Mouse (Mus musculus) thymus, postnatal 0 days (tissue): ENCODE measurements around the gene Ctbp2. TPM values are rescaled to one million over a fixed set of nuclear protein-coding genes. Genes with fewer than 3 reads are reported as not detected.
"Not testable (repeated sequence)": the region's sequence is repeated elsewhere in the genome, so short reads cannot be mapped to it uniquely, and the experiment has no call there.

Experiments
- DNase-seq: peaks from one replicate; pipeline ENCODE4 v3.0.0-alpha.2; 2015; ENCODE audit warnings: low spot score
- polyA plus RNA-seq: library from polyadenylated mRNA; unstranded; fragments of >200 nt; fragmentation: Nextera tagmentation; extraction: Ambion mirVana; gene quantifications from 2 replicates; pipeline ENCODE4 v1.2.1, GENCODE M21; 2015

The Ctbp2 gene
- polyA plus RNA-seq, 1 experiment from 2014 or later: 11.9 TPM

DNA sequence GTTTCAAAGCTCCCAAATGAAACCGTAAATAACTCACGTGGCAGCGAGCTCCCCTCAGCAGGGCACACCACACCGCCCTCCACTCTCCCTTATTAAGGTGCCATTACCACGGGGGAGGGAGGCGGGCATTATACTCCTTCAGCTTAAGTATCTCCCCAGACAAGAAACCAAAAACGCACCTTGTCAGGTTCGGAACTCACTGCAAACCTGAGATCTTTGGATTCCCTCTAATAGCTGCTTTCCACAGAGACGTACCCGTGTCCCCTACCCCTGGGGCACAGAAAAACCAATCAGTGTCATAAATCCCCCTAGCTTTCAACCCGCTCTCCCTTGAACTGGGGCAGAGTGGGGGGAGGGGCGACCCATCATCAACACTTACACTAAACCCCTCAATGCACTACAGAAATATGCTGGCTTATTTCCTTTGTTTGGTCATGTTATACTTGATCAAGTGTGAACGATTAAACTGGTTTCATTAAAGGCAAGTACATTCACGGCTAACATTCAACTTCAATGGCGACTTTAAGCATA lies 3.9 kb downstream of the Ctbp2 start:
- DNase-seq: no peak

DNA sequence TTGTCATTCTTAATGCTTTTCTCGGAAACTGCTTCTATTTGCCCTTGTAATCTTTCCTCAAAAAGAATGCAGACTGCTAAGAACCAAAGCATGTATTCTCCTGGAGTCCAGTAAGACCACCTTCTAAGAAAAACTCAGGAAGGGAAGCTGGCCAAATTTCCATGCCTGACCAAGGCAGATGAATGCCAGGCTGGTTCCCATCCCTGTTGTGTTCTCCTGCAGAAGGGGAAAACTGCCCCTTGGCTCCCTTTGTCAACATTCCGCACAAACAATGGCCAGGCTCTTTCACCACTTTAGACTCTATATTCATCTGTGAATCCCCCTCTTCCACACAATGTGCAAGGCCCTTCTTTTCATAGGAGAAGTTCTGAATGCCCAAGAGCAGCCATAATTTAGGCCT lies 6.3 kb downstream of the Ctbp2 start:
- DNase-seq: no peak

DNA sequence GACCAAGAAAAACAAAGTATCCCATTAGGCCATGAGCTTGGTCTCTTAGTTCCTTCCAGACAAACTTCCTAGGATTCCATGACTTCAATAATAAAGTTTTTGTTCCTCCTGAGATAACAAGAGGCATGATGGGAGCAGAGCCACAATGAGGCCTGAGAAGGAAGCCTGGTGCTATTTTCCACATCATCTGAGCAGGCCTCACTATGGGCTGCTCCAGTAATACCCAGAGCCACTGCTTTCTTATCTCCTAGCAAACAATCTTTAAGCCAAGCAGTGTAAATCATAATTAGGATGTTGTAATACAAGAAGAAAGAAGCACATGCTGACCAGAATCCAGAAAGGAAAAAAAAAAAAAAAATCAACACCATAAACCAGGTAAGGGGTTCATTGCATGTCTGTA lies 7.6 kb downstream of the Ctbp2 start:
- no peak for DNase-seq

DNA sequence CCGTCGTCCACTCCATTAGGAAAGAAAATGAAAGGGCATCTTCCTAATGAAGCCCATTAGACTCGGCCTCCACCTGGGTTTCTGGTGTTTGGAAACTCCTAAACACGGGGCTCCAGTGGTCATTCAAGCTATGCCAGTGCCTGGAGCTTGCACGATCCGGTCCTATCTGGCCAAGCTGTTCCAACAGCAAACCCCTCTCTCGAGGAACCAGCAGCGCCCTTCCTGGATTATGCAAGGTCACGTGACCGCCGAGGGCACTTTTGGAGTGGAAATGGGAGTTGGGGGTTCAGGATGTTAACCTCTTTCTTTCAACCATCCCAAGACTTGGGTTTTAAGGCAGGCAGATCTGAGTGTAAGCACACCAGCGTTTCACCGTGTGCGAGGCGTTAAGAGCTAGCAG lies 8.3 kb downstream of the Ctbp2 start:
- DNase-seq: no peak

DNA sequence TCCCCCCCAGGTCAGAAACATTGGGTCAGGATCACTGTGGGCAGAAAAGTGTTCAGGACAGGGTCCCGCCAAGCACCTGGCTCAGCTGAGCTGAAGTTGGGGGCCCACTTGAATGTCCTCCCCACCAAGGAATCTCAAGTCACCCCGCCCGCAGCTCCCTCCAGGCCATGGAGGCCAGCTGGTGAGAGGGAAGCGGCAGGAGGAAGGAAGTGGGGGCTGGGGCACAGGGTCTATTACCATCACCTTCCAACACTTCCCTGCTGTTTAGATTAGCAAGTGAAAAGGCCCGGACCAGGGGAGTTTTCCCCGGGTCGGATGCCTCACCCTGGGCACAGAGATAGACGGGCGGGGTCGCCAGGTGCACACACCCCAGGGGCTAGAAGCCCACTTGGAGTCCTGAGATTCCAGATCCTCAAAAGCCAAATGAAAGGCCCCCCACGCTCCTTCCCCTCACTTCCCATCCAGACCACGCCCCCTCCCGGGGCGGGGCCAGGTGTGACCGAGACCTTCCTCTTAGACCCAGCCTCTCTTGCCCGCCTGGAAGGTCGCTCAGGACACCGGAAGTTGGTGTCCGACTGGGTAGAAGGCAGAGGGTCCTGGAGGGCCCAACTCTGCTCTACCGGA lies 9.2 kb downstream of the Ctbp2 start:
- DNase-seq: peak; percentile 32

DNA sequence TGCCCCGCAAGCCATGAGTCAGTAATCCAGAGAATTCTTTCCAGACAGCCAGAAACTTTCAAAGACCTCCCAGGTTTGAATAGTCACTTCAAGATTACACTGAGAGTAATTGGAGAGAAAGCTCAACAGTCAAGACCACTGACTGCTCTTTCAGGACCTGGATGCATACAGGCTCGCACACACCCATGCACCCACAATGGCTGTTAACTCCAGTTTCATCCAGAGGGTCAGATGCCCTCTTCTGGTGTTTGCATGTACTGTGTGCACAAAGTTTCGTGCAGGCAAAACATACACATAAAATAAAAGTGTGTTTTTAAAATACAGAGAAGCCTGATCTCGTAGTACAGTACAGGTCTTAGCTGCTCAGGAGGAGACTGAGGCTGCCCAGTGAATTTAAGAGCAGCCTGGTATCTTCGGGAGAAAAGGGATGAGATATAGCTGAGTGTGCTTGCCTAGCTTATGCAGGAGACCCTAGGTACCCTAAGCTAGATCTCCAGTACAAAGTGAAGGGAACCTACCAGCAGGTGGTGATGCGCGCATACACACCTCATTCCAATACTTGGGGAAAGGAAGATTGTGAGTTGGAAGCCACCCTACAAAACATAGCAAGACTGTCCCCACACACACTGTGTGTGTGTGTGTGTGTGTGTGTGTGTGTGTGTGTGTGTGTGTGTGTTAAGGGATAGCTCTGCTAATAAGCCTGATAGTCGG lies 10.8 kb downstream of the Ctbp2 start:
- no peak for DNase-seq

DNA sequence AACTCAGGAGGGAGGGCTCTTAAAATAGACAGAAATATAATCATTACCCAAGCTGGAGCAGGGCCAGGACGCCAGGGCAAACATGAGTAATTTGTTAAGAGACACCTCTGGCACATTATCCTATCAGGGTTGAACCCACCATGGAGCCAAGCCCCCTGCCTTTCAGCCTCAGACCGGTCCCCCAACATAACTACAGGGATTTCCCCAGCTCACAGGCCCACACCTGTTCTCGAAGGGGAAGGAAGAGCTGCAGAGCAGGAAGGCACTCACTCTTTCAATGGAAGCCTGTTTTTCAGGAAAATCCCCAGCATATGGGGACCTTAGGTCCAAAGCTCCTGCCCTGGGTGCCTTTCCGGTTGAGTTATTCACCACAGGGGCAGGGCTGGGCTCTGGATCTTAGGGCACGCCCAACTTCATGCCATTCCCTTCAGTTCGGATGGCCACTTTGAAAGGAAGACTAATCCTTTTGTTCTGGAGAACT lies 11.8 kb downstream of the Ctbp2 start:
- no peak for DNase-seq

DNA sequence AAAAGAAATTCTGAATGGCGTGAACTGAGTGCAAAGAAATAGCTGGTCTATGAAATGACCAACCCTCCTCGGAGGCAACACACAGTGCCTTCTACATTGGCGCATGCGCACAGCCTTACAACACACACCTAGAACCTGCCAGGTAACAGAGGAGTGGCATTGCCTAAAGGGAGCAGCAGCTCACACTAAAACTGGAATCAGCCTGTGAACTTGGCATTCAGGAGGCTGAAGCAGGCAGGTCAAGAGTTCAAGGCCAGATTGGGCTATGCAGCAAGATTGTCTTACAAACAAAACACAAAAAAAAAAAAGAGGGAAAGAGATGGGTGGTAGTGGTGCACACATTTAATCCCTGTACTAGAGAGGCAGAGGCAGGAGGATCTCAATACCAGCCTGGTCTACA lies 14.7 kb downstream of the Ctbp2 start:
- no peak for DNase-seq

DNA sequence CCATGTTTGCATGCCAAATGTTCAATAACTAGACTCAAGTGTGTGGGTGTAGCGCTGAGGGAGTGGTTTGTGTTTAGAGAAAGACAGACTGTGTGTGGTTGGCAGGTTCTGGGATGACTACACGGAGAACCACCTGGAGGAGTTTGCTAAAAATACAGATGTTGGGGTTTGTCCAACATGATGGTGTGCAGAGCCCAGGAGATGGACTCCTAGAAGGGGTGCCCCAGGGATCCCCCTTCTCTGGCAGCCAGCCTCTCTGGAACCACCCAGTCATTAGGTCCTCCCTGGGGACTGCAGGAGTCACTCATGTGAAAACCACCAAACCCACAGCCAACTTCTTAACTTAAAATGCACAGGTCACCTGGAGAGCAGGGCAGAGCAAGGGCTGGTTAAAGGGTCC lies 15.5 kb downstream of the Ctbp2 start:
- no peak for DNase-seq

DNA sequence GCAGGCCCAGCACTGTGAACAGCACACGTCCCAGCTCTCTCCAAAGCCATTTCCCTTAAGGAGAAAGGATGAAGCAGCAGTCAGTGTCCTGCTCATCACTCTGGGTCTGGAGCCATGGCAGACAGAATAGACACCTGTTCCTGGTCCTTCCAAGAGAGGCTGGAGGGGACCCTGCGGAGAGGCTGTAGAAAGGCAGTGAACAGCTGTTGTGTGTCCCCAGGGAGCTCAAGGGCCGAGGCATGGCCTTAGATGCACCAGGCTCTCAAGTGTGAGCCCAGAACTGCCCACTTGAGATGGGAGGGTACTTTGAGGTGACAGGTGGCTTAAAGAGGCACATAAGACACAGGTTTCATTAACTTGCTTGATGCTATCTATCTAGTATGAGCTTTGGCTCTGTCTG lies 21.6 kb downstream of the Ctbp2 start:
- no peak for DNase-seq

DNA sequence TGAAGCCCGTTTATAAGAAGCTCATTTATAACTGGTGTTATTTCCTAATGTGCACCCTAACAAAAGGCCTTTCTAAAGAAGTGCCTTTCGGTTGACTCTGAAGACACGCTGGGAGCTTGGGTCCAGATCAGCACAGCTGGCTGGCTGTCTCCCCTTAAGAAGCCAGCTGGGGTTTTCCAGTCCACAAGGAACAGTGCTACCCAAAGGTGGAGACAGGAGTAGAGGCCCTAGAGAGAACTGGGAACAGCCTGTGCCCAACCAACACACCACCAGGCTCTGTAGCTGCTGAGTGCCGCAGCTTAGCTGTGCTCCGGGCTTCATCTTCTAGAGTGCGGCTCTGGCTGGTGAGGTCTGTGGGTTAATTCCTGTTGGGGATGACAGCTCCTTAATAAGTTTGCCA lies 23.1 kb downstream of the Ctbp2 start:
- no peak for DNase-seq

DNA sequence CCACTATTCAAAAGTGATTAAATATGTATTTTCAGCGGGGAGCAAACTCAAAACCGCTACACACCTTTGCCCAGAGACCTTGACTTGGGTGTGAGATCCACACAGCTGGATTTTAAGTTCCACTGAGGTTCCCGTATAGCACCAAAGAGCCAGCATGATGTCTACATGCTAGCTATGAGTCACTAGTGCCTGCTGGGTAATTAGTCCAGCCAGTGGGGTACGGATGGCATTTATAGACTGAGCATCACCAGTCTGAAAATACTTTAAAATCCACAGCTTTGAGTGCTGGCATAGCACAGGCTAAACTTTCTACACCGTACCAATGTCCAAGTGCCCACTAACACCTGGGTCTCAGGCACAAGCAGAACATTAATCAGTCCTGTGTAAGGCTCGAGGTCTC lies 24.0 kb downstream of the Ctbp2 start:
- no peak for DNase-seq

DNA sequence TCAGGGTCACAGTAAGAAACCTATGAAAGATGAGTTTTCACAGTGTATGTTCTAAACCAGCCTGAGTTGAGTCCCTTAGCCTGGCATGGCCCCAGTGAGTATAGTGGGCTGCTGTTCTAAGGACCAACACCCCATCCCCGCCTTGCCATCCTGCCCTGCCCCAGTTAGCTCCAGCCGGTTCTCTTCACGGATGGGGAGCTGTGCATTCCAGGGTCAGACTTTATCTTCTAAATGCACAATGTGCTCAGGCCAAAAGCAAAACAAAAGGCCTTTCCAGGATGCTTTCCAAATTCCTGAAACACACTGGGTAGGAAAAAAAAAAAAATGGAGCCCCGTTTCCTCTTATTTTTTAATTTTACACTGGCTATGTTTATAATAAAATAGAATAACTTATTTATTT lies 24.9 kb downstream of the Ctbp2 start:
- DNase-seq: no peak

DNA sequence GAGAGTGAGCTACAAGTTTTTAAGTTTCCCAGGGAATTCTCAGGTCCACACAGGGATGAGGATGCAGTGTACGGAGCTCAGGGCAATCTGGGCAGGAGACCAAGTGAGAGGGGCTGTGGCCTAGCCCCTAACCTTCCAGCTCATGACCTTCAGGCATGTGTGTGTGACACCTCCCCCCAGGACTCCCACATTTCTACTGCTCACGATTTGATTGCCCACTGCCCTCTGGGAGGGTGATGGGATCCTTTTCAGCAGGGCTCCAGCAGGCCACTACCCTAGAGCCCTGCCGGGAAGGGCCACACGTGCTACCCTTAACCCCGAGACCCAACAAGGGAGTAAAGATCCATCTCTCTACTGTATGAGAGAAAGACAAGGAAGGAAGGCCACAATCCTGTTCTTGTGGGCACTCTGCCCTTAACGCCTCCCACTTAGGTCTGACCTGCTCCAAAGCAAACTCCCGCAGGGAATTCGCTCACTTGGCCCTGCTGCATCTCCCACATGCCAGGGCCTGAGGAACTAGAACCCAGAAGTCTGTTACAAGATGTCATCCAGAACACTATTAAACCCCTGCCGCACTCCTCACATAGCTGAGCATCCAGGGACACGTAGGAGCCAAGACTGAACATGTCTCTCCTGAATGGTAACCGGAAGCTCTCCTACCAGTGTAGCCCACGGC lies 25.9 kb downstream of the Ctbp2 start:
- DNase-seq: no peak

DNA sequence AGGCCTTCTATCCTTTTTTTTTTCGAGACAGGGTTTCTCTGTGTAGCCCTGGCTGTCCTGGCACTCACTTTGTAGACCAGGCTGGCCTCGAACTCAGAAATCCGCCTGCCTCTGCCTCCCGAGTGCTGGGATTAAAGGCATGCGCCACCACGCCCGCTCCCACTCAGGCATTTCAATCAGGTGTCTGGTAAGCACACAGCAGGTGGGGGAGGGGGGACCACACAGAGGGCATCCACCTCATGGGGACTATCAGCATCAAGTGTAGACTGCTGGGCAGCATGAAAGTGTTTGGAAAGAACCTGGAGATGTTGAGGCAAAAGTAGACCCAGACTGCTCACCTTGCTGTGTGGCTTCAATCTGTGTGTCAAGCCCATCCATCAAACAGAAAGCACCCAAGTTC lies 28.5 kb downstream of the Ctbp2 start:
- DNase-seq: not testable (repeated sequence)

DNA sequence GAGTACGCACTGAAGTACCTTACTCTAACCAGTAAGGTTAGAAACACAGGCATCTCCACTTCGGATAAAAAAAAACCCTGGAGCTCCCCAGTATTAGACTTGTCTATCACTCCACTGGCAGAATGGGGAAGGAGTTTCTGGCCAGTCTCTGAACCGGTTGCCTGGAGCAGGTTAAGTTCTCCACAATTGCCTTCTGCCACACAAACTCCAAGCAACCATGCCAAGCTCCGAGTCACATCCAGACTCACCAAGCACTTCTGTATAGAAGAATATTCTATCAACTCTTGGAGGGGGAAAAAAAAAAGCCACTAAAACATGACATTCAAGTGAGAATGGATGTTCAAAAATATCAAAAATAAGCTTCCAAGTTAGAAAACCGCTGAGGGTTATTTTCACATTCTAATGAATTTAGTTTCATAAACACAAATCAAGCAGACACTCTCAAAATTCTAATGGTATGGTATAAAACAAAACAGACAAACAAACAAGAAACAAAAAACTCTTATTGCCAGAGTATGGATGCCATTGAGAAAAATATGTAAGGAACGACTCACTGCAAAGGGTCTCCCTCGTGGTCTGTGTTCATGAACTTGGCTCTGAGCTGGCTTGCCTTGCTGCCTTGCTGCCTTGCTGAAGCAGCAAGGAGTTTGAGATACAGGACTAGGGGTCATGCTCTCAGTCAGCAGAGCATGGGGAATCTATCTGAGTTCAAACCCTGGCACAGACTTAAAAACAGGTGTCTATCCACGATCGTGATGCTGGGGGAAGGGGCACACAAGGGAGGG lies 29.3 kb downstream of the Ctbp2 start:
- DNase-seq: no peak

DNA sequence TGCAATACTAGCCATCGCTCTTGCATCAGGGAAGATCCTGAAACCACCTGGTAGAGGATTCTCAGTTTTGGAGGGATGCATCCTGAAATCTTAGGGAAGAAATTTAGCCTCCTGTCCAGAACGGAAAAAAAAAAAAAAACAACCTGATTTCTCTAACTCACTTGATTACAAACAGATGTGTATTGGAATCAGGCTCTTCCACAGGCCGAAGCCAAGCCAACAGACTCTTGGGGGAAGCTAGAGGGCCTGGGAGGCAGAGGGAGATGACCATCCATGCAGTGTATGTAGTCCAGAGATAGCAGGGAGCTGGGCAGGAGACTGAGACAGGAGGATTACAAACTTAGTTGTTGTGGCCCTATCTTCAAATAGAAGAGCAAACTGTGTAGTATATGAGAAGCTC lies 30.0 kb downstream of the Ctbp2 start:
- DNase-seq: no peak

DNA sequence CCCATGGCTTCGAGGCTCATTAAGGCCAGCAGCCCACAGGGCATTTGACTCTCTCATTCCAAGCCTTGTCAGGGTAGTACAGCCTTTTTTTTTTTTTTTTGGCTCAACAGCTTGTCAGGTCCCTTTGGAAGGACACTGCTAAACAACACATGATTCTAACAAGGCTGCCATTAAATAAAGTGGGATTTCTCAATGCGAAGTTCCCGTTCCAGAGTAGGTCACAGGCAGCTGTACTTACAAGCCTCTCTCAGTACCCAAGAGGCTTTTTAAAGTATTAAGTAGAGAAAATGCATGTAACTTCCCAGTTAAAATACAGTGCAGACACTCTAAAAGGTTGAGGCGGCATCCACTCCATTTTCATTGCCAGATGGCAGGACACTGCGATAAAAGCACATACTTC lies 30.4 kb downstream of the Ctbp2 start:
- DNase-seq: no peak

DNA sequence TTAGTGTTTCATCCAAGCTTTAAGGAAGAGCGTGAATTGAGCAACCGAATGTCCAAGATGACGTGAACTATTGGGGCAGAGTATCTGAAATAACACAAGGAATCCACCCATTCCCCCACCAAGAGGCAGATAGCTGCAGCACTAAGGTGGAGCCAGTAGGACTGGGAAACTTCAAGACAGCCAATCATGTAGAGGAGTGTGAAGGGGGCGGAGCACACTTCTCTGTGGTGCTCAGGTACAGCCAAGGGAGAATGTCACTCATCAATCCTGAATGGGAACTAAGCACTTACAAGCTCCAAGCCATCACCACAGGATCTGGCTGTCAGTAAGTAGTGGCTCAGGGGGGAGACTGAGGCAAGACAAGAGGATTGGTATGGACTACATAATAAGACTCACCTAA lies 33.5 kb downstream of the Ctbp2 start:
- DNase-seq: no peak

DNA sequence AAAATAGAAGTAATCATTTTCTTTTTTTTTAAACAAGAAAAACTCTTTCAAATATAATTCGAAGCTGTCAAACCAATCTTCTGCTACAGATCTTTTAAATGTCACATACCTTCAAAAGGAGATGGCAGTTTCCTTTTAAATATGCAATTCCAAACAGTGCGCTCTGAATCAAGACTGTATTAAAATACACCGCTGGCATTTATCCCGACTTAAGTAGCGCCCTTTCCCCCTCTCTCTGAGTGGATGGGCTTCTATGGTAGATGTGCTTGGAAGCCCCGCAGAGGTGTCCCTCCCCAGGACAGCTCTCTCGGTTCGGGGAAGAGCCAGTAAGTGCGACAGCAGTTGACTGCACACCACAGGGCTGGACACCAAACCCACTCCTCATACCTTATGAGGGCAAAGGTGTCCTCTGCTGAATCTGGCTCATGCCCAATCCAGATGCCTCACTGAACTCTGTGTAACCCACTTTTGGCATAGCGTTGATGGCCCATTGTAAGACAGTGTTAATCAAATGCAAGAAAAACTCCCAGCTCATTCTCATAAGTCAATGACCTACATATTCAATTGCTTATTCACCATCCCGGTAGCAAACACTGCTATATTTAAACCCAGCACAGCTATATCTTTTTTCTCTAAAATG lies 34.4 kb downstream of the Ctbp2 start:
- DNase-seq: no peak

DNA sequence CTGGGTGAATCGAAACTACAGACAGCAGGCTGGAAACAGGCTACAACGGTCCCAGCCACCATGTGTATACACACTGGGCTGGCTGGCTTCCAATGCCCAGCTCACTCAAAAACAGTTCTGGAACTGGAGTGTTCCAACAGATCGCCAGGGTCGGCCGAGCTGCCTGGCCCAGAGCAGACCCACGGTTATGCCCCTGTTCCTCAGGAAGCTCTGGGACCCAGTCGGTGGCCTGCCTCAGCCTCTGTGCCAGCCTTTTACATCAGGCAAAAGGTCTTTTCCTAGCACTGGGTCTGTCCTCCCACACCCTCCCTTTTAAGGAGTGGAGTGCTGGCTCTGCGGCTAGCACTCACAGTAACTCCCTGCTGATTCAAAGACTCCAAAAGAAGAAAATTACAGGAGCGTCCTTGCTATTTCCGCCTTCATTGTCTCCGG lies 35.3 kb downstream of the Ctbp2 start:
- DNase-seq: no peak
